15 mouse cellular contexts compared by ENCODE assay signal in the genomic region with DNA sequence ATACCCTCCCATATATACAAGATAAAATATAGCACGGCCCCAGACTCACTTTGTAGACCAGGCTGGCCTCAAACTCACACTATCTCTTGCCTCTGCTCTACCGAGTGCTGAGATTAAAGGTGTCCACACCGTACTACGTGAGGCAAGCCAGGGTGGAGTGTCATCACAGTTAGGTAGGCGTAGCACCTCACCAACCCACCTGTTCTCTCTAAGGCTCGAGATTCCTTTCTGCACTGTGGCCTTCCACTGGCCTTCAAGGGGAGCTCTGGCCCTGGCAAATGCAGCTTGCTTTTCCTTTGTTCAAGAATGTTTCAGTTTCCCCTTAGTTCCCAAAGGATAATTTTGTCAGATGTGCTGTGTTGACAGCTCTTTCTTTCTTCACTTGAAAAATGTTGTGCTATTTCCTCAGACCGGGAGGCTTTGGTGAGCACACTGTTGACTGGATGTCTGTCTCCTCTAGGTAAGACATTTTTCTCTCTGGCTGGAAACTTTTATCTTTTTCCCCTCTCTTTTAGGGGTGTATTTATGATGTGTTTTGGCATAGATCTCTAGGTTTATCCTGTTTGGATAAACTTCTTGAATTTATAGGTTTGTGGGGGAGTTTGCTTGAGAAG. TPM values are rescaled to one million over a fixed set of nuclear protein-coding genes. Genes with fewer than 3 reads are reported as not detected.
DNase-seq lines count a peak whose midpoint lies in the region; ATAC-seq and TF ChIP-seq lines count a peak whose summit lies in the region.
"Had no signal": no experiment of that assay in that cellular context is flagged by ENCODE, and none has a peak within 500 bp of the region (broad histone marks: within the 10 kb centered on the region; RNA-seq: fewer than 3 reads in every experiment).

No protein-coding gene starts in this region.

- no peak for TF ChIP-seq EP300 in heart, adult 2 months (IDR thresholded peaks at IDR 0.05; ENCODE audit: insufficient read depth, low read depth, low read length)

- ATAC-seq in lung, embryonic 16.5 days (ENCODE audit: low read depth) = peak; percentile 71
- ATAC-seq: midbrain, embryonic 16.5 days; Patski had no signal

- H3K4me1 ChIP-seq in heart, adult 2 months (ENCODE audit: control insufficient read depth, insufficient read depth, low read length) = peaks cover 27% of the 10 kb centered on the region
- H3K4me1 ChIP-seq in kidney, adult 2 months (ENCODE audit: control insufficient read depth, insufficient read depth, low read length) = peaks cover 16% of the 10 kb centered on the region
- H3K4me1 ChIP-seq in lung, embryonic 16.5 days (replicated peaks; ENCODE audit: control insufficient read depth, insufficient read depth, low read length) = peaks cover 32% of the 10 kb centered on the region

- TF ChIP-seq CTCF in heart, adult 2 months (IDR thresholded peaks at IDR 0.05) = no peak
- TF ChIP-seq CTCF in kidney, adult 2 months (conservative IDR thresholded peaks at IDR 0.05; ENCODE audit: insufficient read depth, insufficient read length, low read depth, low read length) = no peak

- H3K9me3 ChIP-seq in lung, embryonic 16.5 days (ENCODE audit: control insufficient read depth, low read length) = no peaks in the 10 kb centered on the region
- H3K9me3 ChIP-seq: liver, embryonic 15.5 days had no signal

- peaks cover 24% of the 10 kb centered on the region for H3K36me3 ChIP-seq in heart, adult 2 months (ENCODE audit: control insufficient read depth, insufficient read depth, low read length)
- no peaks in the 10 kb centered on the region for H3K36me3 ChIP-seq in kidney, adult 2 months (ENCODE audit: control insufficient read depth, insufficient read depth, low read length)
- H3K36me3 ChIP-seq in lung, embryonic 16.5 days (ENCODE audit: control insufficient read depth, insufficient read depth, low read length) = no peaks in the 10 kb centered on the region

- peak overlapping the region; percentile 5; the same call in 1 of the 2 replicates for H3K4me2 ChIP-seq in lung, embryonic 16.5 days (ENCODE audit: low read depth, low read length)
- H3K4me2 ChIP-seq: liver, embryonic 15.5 days had no signal

- H3K9ac ChIP-seq in heart, adult 2 months (ENCODE audit: low read depth, low read length) = no peak overlapping the region
- H3K9ac ChIP-seq in lung, embryonic 16.5 days (ENCODE audit: low read length) = no peak overlapping the region
- H3K9ac ChIP-seq: liver, embryonic 15.5 days had no signal

- no peak overlapping the region for H3K4me3 ChIP-seq in heart, adult 2 months
- no peak overlapping the region for H3K4me3 ChIP-seq in kidney, adult 2 months (ENCODE audit: insufficient read depth, low read depth, low read length)
- no peak overlapping the region for H3K4me3 ChIP-seq in lung, embryonic 16.5 days (ENCODE audit: low read length)
- H3K4me3 ChIP-seq: liver, embryonic 15.5 days had no signal

- no peak for TF ChIP-seq POLR2A in heart, adult 2 months (IDR thresholded peaks at IDR 0.05; ENCODE audit: insufficient read depth, low read depth, low read length)
- no peak for TF ChIP-seq POLR2A in kidney, adult 2 months (IDR thresholded peaks at IDR 0.05; ENCODE audit: low read depth, low read length)

- 41% methylated on average over 7 of the region's 7 CpGs for WGBS in heart, adult 2 months
- 70% methylated on average over 7 of the region's 7 CpGs for WGBS in kidney, adult 2 months
- WGBS in lung, embryonic 16.5 days = 47% methylated on average over 7 of the region's 7 CpGs

- intact Hi-C loops in heart, adult 2 months (cut with DNase I) = no loop called here

- H3K79me2 ChIP-seq in heart, adult 2 months (replicated peaks; ENCODE audit: control insufficient read depth, insufficient read depth, low read length) = peaks cover 11% of the 10 kb centered on the region

- no peak for DNase-seq in heart, adult 2 months
- no peak for DNase-seq in heart, adult 11 months
- DNase-seq in kidney, adult 2 months = peak; percentile 58
- DNase-seq in kidney, adult 18-20 months = no peak
- no peak for DNase-seq in lung, postnatal 14 days
- DNase-seq in mesoderm, embryonic 11.5 days (ENCODE audit: low read depth, low spot score) = peak; percentile 23
- no peak for DNase-seq in thymus, postnatal 25 days
- DNase-seq: cerebellum, postnatal 14 days; gastrocnemius, postnatal 14 days; heart, postnatal 14 days; right cerebral cortex, postnatal 14 days had no signal

- peak overlapping the region; percentile 29; the same call in 1 of the 2 replicates for H3K27ac ChIP-seq in heart, adult 2 months
- H3K27ac ChIP-seq in kidney, adult 2 months (ENCODE audit: insufficient read depth, low read depth, low read length) = peak overlapping the region; percentile 47; the same call in 1 of the 2 replicates
- H3K27ac ChIP-seq in lung, embryonic 16.5 days (ENCODE audit: low read length) = peak overlapping the region; percentile 75
- H3K27ac ChIP-seq: liver, embryonic 15.5 days had no signal

- H3K27me3 ChIP-seq in heart, adult 2 months (ENCODE audit: control insufficient read depth, insufficient read depth, low read length) = no peaks in the 10 kb centered on the region
- H3K27me3 ChIP-seq in kidney, adult 2 months (replicated peaks; ENCODE audit: control insufficient read depth, insufficient read depth, low read length) = no peaks in the 10 kb centered on the region
- H3K27me3 ChIP-seq in lung, embryonic 16.5 days (ENCODE audit: control insufficient read depth, insufficient read depth, low read depth, low read length) = no peaks in the 10 kb centered on the region
- H3K27me3 ChIP-seq: liver, embryonic 15.5 days; Patski had no signal

RNA-seq across cellular contexts. Expression of a gene that starts 40.9 kb away (rescaled TPM):
- total RNA-seq in heart, adult 2 months (2021) = 10 to 100 TPM; 26.1 to 44.6 TPM
- 25.1 and 39.2 TPM in 2 replicates for polyA plus RNA-seq in heart, adult 2 months (2012; rRNA removed)
- 22.8 and 25.0 TPM in 2 replicates for polyA plus RNA-seq in kidney, adult 2 months (2012; rRNA removed)
- 61.5 and 65.7 TPM in 2 replicates for polyA plus RNA-seq in lung, embryonic 16.5 days (2015; fragmentation: Nextera tagmentation; extraction: Ambion mirVana)

Comparison
In these comparisons a context has a peak if more than half of its experiments do, and no peak if none do; other contexts are left out.
1. DNase-seq: peak in kidney, adult 2 months (single experiment) and mesoderm, embryonic 11.5 days (single experiment); none in heart, adult 2 months (0 of 2), heart, adult 11 months (single experiment), kidney, adult 18-20 months (single experiment), lung, postnatal 14 days (single experiment) and thymus, postnatal 25 days (single experiment).
2. Peak in every context shown above with its lines, with median percentiles within 50 percentile points of each other: H3K27ac ChIP-seq.